Mouse (Mus musculus) hindbrain, embryonic 13.5 days (tissue): ENCODE results near the gene Aars2. TPM values are rescaled to one million over a fixed set of nuclear protein-coding genes. Genes with fewer than 3 reads are reported as not detected.

Source experiments
- ATAC-seq: fragments of 200-750 bp; cut with Nextera tagmentation; 2 replicates; pipeline ENCODE4 v1.8.0; 2017; ENCODE audit warnings: moderate TSS enrichment; ENCODE audit not compliant: low FRiP score
- H3K27ac ChIP-seq: fragments of 300-500 bp; sonication (generic); 2 replicates; pipeline ENCODE4 v1.5.1; 2015; ENCODE audit warnings: inconsistent platforms, mild to moderate bottlenecking, moderate library complexity
- H3K27me3 ChIP-seq: fragments of 300-500 bp; sonication (generic); 2 replicates; pipeline ENCODE4 v1.6.1; 2015; ENCODE audit warnings: mild to moderate bottlenecking, inconsistent platforms
- H3K36me3 ChIP-seq: fragments of 300-500 bp; sonication (generic); 2 replicates; pipeline ENCODE4 v1.6.1; 2015; ENCODE audit warnings: mild to moderate bottlenecking, inconsistent platforms
- H3K4me1 ChIP-seq: fragments of 300-500 bp; sonication (generic); replicated peaks from 2 replicates; pipeline ENCODE4 v1.6.1; 2015; ENCODE audit warnings: inconsistent platforms
- H3K4me2 ChIP-seq: fragments of 300-500 bp; sonication (generic); 2 replicates; pipeline ENCODE4 v1.6.1; 2015; ENCODE audit warnings: inconsistent platforms, mild to moderate bottlenecking, moderate library complexity
- H3K4me3 ChIP-seq: fragments of 300-500 bp; sonication (generic); 2 replicates; pipeline ENCODE4 v1.5.1; 2015; ENCODE audit warnings: mild to moderate bottlenecking, inconsistent platforms
- H3K9ac ChIP-seq: fragments of 300-500 bp; sonication (generic); 2 replicates; pipeline ENCODE4 v1.6.1; 2015; ENCODE audit warnings: mild to moderate bottlenecking, inconsistent platforms
- H3K9me3 ChIP-seq: fragments of 300-500 bp; sonication (generic); 2 replicates; pipeline ENCODE4 v1.6.1; 2016; ENCODE audit warnings: inconsistent platforms
- WGBS: fragments of 180-500 bp; shearing (Covaris S2); methylation state at CpG from one replicate; pipeline ENCODE4 v1.1.7; 2015; 5-methylcytosine and 5-hydroxymethylcytosine counted together
- polyA plus RNA-seq: library from polyadenylated mRNA; unstranded; fragments of >200 nt; fragmentation: Nextera tagmentation; extraction: Ambion mirVana; gene quantifications from 2 replicates; pipeline ENCODE4 v1.2.1, GENCODE M21; 2015

Aars2 gene
- polyA plus RNA-seq, 1 experiment from 2014 or later: 17.4 TPM

GRCm38 (mm10) chr17:45555452-45556106 is 48.9 kb downstream of the Aars2 start, which contains the start of gene Nfkbie:
TSS of gene Nfkbie (plus strand) at chr17:45555703.
- Histone ChIP-seq H3K4me2 (peak within 1 kb of the TSS; percentile 96), H3K9ac (peak within 1 kb of the TSS; percentile 85), H3K4me3 (peak within 1 kb of the TSS; percentile 58), H3K36me3 (no peaks in the 10 kb centered on the region), H3K4me1 (peaks cover 24% of the 10 kb centered on the region), H3K9me3 (no peaks in the 10 kb centered on the region), H3K27ac (0 out of 2 replicates have a peak within 1 kb of the TSS, but pooled peaks have one; percentile 13), H3K27me3 (peaks cover 24% of the 10 kb centered on the region)
- peak; percentile 63 for ATAC-seq
- WGBS: under 1% methylated on average over 45 of the region's 45 CpGs

GRCm38 (mm10) chr17:45556107-45556489 is 49.5 kb downstream of the Aars2 start:
- peak overlapping the region; percentile 96 for H3K4me2 ChIP-seq
- H3K36me3 ChIP-seq: no peaks in the 10 kb centered on the region
- peaks cover 22% of the 10 kb centered on the region for H3K27me3 ChIP-seq
- peak overlapping the region; percentile 85 for H3K9ac ChIP-seq
- peak overlapping the region; percentile 58 for H3K4me3 ChIP-seq
- WGBS: 3% methylated on average over 14 of the region's 14 CpGs
- no peaks in the 10 kb centered on the region for H3K9me3 ChIP-seq
- ATAC-seq: no peak
- H3K27ac ChIP-seq: 0 out of 2 replicates have a peak overlapping the region, but pooled peaks have one; percentile 13
- peaks cover 24% of the 10 kb centered on the region for H3K4me1 ChIP-seq

- H3K27me3 ChIP-seq: peaks cover 22% of the 10 kb centered on the region
- peak overlapping the region; percentile 96 for H3K4me2 ChIP-seq
- WGBS: 69% methylated on average over 3 of the region's 3 CpGs
Observed at GRCm38 (mm10) chr17:45556514-45557245, 50.0 kb downstream of the Aars2 start.

GRCm38 (mm10) chr17:45557246-45557824 is 50.7 kb downstream of the Aars2 start:
- H3K4me1 ChIP-seq: peaks cover 21% of the 10 kb centered on the region
- H3K9ac ChIP-seq: peak overlapping the region; percentile 43; the same call in 1 of the 2 replicates
- H3K4me3 ChIP-seq: no peak overlapping the region
- H3K9me3 ChIP-seq: no peaks in the 10 kb centered on the region
- ATAC-seq: no peak
- no peaks in the 10 kb centered on the region for H3K36me3 ChIP-seq
- WGBS: 73% methylated on average over 7 of the region's 7 CpGs
- no peak overlapping the region for H3K4me2 ChIP-seq
- H3K27me3 ChIP-seq: peaks cover 22% of the 10 kb centered on the region
- H3K27ac ChIP-seq: no peak overlapping the region

More at GRCm38 (mm10) chr17:45556514-45557245, 50.0 kb downstream of the Aars2 start:
- H3K9me3 ChIP-seq: no peaks in the 10 kb centered on the region
- ATAC-seq: no peak
- H3K36me3 ChIP-seq: no peaks in the 10 kb centered on the region
- peak overlapping the region; percentile 85 for H3K9ac ChIP-seq
- H3K4me1 ChIP-seq: peaks cover 24% of the 10 kb centered on the region
- H3K27ac ChIP-seq: no peak overlapping the region
- H3K4me3 ChIP-seq: peak overlapping the region; percentile 58

GRCm38 (mm10) chr17:45557998-45558862 is 51.6 kb downstream of the Aars2 start:
- H3K27me3 ChIP-seq: peaks cover 22% of the 10 kb centered on the region
- no peak overlapping the region for H3K9ac ChIP-seq
- no peak overlapping the region for H3K4me2 ChIP-seq
- H3K36me3 ChIP-seq: no peaks in the 10 kb centered on the region
- no peak overlapping the region for H3K27ac ChIP-seq
- no peak for ATAC-seq
- H3K4me1 ChIP-seq: peaks cover 21% of the 10 kb centered on the region
- H3K4me3 ChIP-seq: 0 out of 2 replicates have a peak overlapping the region, but pooled peaks have one; percentile 6
- 72% methylated on average over 16 of the region's 16 CpGs for WGBS
- no peaks in the 10 kb centered on the region for H3K9me3 ChIP-seq

- H3K4me3 ChIP-seq: no peak overlapping the region
- peaks cover 10% of the 10 kb centered on the region for H3K27me3 ChIP-seq
- H3K4me1 ChIP-seq: peaks cover 29% of the 10 kb centered on the region
- no peak overlapping the region for H3K9ac ChIP-seq
- no peaks in the 10 kb centered on the region for H3K9me3 ChIP-seq
- no peak overlapping the region for H3K27ac ChIP-seq
- WGBS: 89% methylated on average over 15 of the region's 15 CpGs
- ATAC-seq: no peak
- H3K4me2 ChIP-seq: no peak overlapping the region
- H3K36me3 ChIP-seq: no peaks in the 10 kb centered on the region
Observed at GRCm38 (mm10) chr17:45559732-45560525, 53.3 kb downstream of the Aars2 start.

GRCm38 (mm10) chr17:45563216-45563615 is 56.6 kb downstream of the Aars2 start:
- Histone ChIP-seq H3K9me3 (no peaks in the 10 kb centered on the region), H3K4me2 (peak overlapping the region; percentile 98), H3K27me3 (no peaks in the 10 kb centered on the region), H3K4me3 (peak overlapping the region; percentile 77; the same call in 1 of the 2 replicates), H3K27ac (no peak overlapping the region), H3K9ac (no peak overlapping the region), H3K4me1 (peaks cover 39% of the 10 kb centered on the region), H3K36me3 (peaks cover 27% of the 10 kb centered on the region)
- ATAC-seq: no peak
- 82% methylated on average over 12 of the region's 12 CpGs for WGBS

- peak within 1 kb of the TSS; percentile 77 for H3K4me3 ChIP-seq
- peak within 1 kb of the TSS; percentile 93 for H3K9ac ChIP-seq
- no peaks in the 10 kb centered on the region for H3K27me3 ChIP-seq
- H3K4me1 ChIP-seq: peaks cover 42% of the 10 kb centered on the region
- under 1% methylated on average over 57 of the region's 61 CpGs for WGBS
- ATAC-seq: peak; percentile 86
- peak within 1 kb of the TSS; percentile 89 for H3K27ac ChIP-seq
- no peaks in the 10 kb centered on the region for H3K9me3 ChIP-seq
- H3K36me3 ChIP-seq: peaks cover 34% of the 10 kb centered on the region
- peak within 1 kb of the TSS; percentile 98 for H3K4me2 ChIP-seq
Observed at GRCm38 (mm10) chr17:45563655-45564530, 57.3 kb downstream of the Aars2 start, which contains the start of gene Slc35b2. TSS of gene Slc35b2 (plus strand) at chr17:45563874.

GRCm38 (mm10) chr17:45564531-45565084 is 58.0 kb downstream of the Aars2 start:
- Histone ChIP-seq H3K4me1 (peaks cover 49% of the 10 kb centered on the region), H3K9me3 (no peaks in the 10 kb centered on the region), H3K27ac (peak overlapping the region; percentile 89), H3K4me3 (peak overlapping the region; percentile 77), H3K27me3 (no peaks in the 10 kb centered on the region), H3K4me2 (peak overlapping the region; percentile 98), H3K9ac (peak overlapping the region; percentile 93), H3K36me3 (peaks cover 41% of the 10 kb centered on the region)
- WGBS: 8% methylated on average over 18 of the region's 18 CpGs
- ATAC-seq: peak; percentile 4; the same call in 1 of the 2 replicates

- peaks cover 54% of the 10 kb centered on the region for H3K4me1 ChIP-seq
- peak overlapping the region; percentile 98 for H3K4me2 ChIP-seq
- peak overlapping the region; percentile 77 for H3K4me3 ChIP-seq
- peak overlapping the region; percentile 89; the same call in 1 of the 2 replicates for H3K27ac ChIP-seq
- 96% methylated on average over 11 of the region's 11 CpGs for WGBS
- H3K9me3 ChIP-seq: no peaks in the 10 kb centered on the region
- peak overlapping the region; percentile 93 for H3K9ac ChIP-seq
- H3K36me3 ChIP-seq: peaks cover 46% of the 10 kb centered on the region
- no peaks in the 10 kb centered on the region for H3K27me3 ChIP-seq
- no peak for ATAC-seq
Observed at GRCm38 (mm10) chr17:45565103-45565502, 58.5 kb downstream of the Aars2 start.
